13 mouse cellular contexts compared by ENCODE assay signal in the genomic region with DNA sequence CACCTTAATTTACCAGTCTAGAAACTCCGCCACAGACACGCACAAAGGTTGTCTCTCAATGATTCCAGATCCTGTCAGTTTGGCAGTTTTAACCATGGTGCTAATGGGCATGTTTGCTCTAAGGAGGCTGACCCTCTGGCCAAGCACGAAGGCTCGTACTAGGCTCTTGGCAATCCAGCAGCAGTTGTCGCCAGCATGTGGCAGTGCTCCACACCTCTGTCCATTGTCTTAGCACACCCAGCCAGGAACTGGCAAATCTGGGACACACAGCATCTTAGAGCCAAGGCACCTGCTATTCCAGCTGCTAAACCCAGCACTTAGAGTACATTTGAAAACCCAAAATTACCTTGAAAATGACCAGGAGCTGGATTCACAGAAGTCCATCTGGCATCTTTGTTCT.
"Had no signal": no experiment of that assay in that cellular context is flagged by ENCODE, and none has a peak within 500 bp of the region (broad histone marks: within the 10 kb centered on the region; RNA-seq: fewer than 3 reads in every experiment).

No protein-coding gene starts in this region.

- H3K4me1 ChIP-seq: limb, embryonic 15.5 days; liver, embryonic 13.5 days had no signal

- H3K4me3 ChIP-seq: limb, embryonic 15.5 days; liver, embryonic 13.5 days; midbrain, embryonic 12.5 days; myocyte; neural tube, embryonic 15.5 days had no signal

- H3K9me3 ChIP-seq: limb, embryonic 15.5 days; liver, embryonic 13.5 days; midbrain, embryonic 12.5 days; neural tube, embryonic 15.5 days had no signal

- H3K27ac ChIP-seq: kidney, postnatal 0 days; limb, embryonic 15.5 days; liver, embryonic 13.5 days; midbrain, embryonic 12.5 days; neural tube, embryonic 15.5 days had no signal

- H3K4me2 ChIP-seq: limb, embryonic 15.5 days; liver, embryonic 13.5 days; midbrain, embryonic 12.5 days; neural tube, embryonic 15.5 days had no signal

- H3K27me3 ChIP-seq: limb, embryonic 15.5 days; liver, embryonic 13.5 days; midbrain, embryonic 12.5 days; neural tube, embryonic 15.5 days had no signal

- H3K9ac ChIP-seq: limb, embryonic 15.5 days; liver, embryonic 13.5 days; midbrain, embryonic 12.5 days; neural tube, embryonic 15.5 days had no signal

- DNase-seq: kidney, postnatal 36 days; layer of hippocampus, adult 9-11 months; layer of hippocampus, postnatal 36 days; liver, embryonic 13.5 days; lung, adult 18-20 months; right cerebral cortex, adult 18-20 months; right cerebral cortex, postnatal 25 days; thymus, postnatal 36 days had no signal
